Mouse (Mus musculus) ES-E14 (cell line): ENCODE data around the gene Rabgap1l.

Experiments used
- CHD2 ChIP-seq: IDR thresholded peaks from 2 replicates; pipeline ENCODE4 v1.6.1; 2014; ENCODE audit warnings: mild to moderate bottlenecking, low read depth, low read length, inconsistent platforms
- HCFC1 ChIP-seq: IDR thresholded peaks from 2 replicates; pipeline ENCODE4 v1.6.1; 2012; ENCODE audit warnings: low read length, inconsistent platforms, borderline replicate concordance; ENCODE audit not compliant: insufficient read depth
- MAFK ChIP-seq: IDR thresholded peaks from 2 replicates; pipeline ENCODE4 v1.6.1; 2014; ENCODE audit warnings: mild to moderate bottlenecking, low read depth, low read length, inconsistent platforms; ENCODE audit not compliant: insufficient read depth
- ZC3H11A ChIP-seq: IDR thresholded peaks from 2 replicates; pipeline ENCODE4 v1.6.1; 2012; ENCODE audit warnings: low read depth, mild to moderate bottlenecking, inconsistent platforms, low read length, borderline replicate concordance
- ZNF384 ChIP-seq: IDR thresholded peaks from 2 replicates; pipeline ENCODE4 v1.6.1; 2012; ENCODE audit warnings: low read depth, low read length, inconsistent platforms

DNA sequence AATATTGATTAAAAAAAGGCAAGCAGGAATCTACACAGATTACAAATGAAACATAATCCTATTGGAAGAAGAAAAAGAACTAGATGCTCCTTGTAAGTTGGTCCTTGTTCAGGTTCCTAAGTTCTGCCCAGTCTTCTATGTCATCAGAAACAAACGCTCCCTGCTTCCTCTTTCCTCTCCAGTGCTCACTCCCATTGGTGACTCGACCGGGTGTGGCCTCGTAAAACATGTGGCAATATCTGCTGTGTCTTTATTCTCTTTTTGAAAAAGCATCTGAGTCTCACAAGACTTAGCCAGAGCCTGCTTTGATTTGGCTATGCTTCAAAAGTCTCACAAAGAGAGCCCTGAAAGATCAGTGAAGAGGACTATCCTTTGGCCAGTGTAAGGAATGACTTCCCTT lies 512.4 kb downstream of the Rabgap1l start:
- TF ChIP-seq ZC3H11A (no peak), CHD2 (no peak), MAFK (no peak), ZNF384 (no peak), HCFC1 (no peak)
